In genomic region chr17:72993134-72993533, GRCm38 (mm10) we compare ENCODE assay signal across 16 mouse cellular contexts.
"Had no signal": no experiment of that assay in that cellular context is flagged by ENCODE, and none has a peak within 500 bp of the region (broad histone marks: within the 10 kb centered on the region; RNA-seq: fewer than 3 reads in every experiment).

No protein-coding gene starts in this region.

- H3K36me3 ChIP-seq: neural tube, embryonic 12.5 days; neural tube, embryonic 13.5 days; stomach, embryonic 15.5 days had no signal

- H3K27ac ChIP-seq: neural tube, embryonic 12.5 days; neural tube, embryonic 13.5 days; stomach, embryonic 15.5 days; stomach, postnatal 0 days had no signal

- H3K9me3 ChIP-seq: neural tube, embryonic 12.5 days; neural tube, embryonic 13.5 days; stomach, embryonic 15.5 days had no signal

- H3K4me3 ChIP-seq: neural tube, embryonic 12.5 days; neural tube, embryonic 13.5 days; stomach, embryonic 15.5 days had no signal

- H3K9ac ChIP-seq: neural tube, embryonic 12.5 days; neural tube, embryonic 13.5 days; stomach, embryonic 15.5 days had no signal

- H3K4me2 ChIP-seq: neural tube, embryonic 12.5 days; neural tube, embryonic 13.5 days; stomach, embryonic 15.5 days had no signal

- DNase-seq: retina, postnatal 1 day; right cerebral cortex, adult 18-20 months; right cerebral cortex, postnatal 14 days; right cerebral cortex, postnatal 25 days; right cerebral cortex, postnatal 4 days; spleen, adult 18-20 months; thymus, adult 18-20 months; thymus, adult 2 months; thymus, postnatal 14 days; thymus, postnatal 25 days; thymus, postnatal 36 days; thymus, postnatal 4 days had no signal

- H3K27me3 ChIP-seq: neural tube, embryonic 12.5 days; neural tube, embryonic 13.5 days; stomach, embryonic 15.5 days had no signal
